Mouse (Mus musculus): ENCODE measurements around the gene Olfr1416.

- TF ChIP-seq POLR2A (IDR thresholded peaks at IDR 0.05; ENCODE audit: low read depth, low read length) = no peak
- TF ChIP-seq CTCF (IDR thresholded peaks at IDR 0.05; ENCODE audit: borderline replicate concordance, insufficient read depth, low read length) = no peak
Observed at GRCm38 (mm10) chr1:92436831-92437321, 48.0 kb downstream of the Olfr1416 start.
